Mouse (Mus musculus): ENCODE data around the gene Slc10a1. TPM values are rescaled to one million over a fixed set of nuclear protein-coding genes. Genes with fewer than 3 reads are reported as not detected.

Slc10a1 gene
- total and polyA plus RNA-seq, 3 experiments: 0.13 to 0.20 TPM; not detected in 1

DNA sequence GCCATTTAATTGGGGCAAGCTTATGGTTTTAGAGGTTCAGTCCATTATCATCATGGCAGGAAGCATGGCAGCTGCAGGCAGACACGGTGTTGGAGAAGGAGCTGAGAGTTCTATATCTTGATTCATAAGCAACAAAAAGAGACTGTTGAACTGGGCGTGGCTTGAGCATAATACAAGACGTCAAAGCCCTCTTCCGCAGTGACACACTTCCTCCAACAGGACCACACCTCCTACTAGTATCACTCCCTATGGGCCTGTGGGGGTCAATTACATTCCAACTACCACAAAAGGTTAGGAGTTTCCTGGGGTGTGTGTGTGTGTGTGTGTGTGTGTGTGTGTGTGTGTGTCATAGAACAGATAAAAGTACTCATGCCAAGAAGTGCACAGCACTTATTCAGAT, 32.4 kb upstream of the Slc10a1 start:
- Histone ChIP-seq H3K4me2 (ENCODE audit: insufficient read depth, low read depth, poor library complexity, severe bottlenecking) (no peak overlapping the region), H3K36me3 (replicated peaks in 1 of 2; ENCODE audit: control insufficient read depth in 1 of 2, insufficient read depth in 1 of 2, low read length in 1 of 2) (peaks cover 0 to 2% of the 10 kb centered on the region in 2 experiments), H3K4me3 (replicated peaks in 1 of 3; ENCODE audit: low read depth in 2 of 3, low read length in 2 of 3, poor library complexity in 1 of 3) (no peak overlapping the region), H3K9ac (ENCODE audit: insufficient read depth, low read depth) (no peak overlapping the region), H3K4me1 (ENCODE audit: control insufficient read depth in 1 of 2, insufficient read depth in 2 of 2) (peaks cover 8 to 20% of the 10 kb centered on the region in 2 experiments; a peak in 3 of 4 replicates), H3K79me2 (replicated peaks; ENCODE audit: control insufficient read depth, extremely low read depth, insufficient read depth, poor library complexity, severe bottlenecking) (no peaks in the 10 kb centered on the region), H3K27me3 (replicated peaks) (peaks cover 2% of the 10 kb centered on the region), H3K27ac (ENCODE audit: insufficient read depth, low read depth) (no peak overlapping the region), H3K9me3 (replicated peaks; ENCODE audit: low read length) (peaks cover 3% of the 10 kb centered on the region)
- in situ Hi-C loops (cut with MboI; ENCODE audit: low pct_ligation_motif_present, low pct_unique_long_range_greater_than_20kb, low sequenced_read_pairs): no loop called here
- dilution Hi-C loops (cut with MboI; ENCODE audit: extremely low pct_ligation_motif_present, extremely low pct_unique_long_range_greater_than_20kb, low sequenced_read_pairs): no loop called here
- DNase-seq (ENCODE audit: extremely low read depth): no peak
- no peak for TF ChIP-seq JUND (conservative IDR thresholded peaks at IDR 0.05; ENCODE audit: low read depth, low read length)
- TF ChIP-seq RAD21 (IDR thresholded peaks at IDR 0.05; ENCODE audit: low read depth, low read length): no peak
- no peak for TF ChIP-seq ZNF384 (IDR thresholded peaks at IDR 0.05; ENCODE audit: low read depth, low read length)
- TF ChIP-seq ZMIZ1 (IDR thresholded peaks at IDR 0.05; ENCODE audit: low read depth, low read length): no peak

DNA sequence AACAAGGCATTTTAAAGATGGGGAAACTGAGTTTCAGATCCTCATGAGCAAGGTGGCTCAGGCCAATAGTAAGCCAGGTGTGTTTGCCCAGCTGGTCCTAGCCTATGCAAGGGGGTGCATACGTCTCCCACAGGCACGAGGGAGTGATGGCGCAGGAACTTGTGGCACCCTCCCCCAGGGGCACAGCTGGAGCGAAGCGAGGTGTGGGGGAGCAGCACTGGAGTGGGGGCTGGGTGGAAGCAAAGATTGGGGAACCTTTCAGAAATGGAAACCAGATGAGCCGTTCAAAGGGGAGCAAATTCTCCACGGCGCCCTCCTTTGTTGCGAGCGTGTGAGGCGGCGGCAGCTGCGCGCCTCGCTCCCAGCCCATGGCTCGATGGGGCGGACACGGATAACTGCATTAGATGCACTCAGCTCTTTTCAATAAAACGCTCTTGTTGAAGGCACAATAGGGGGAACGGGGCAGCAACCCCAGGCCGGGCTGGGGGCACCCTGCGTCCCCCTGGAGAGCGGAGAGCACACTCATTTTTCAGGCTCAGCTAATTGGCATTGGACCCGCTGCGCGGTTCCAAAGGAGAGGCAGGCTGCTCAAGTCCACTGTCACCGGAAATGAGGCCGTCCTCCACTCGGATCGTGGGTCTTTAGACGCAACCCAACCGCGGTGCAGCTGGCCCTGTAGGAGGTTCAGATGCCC, 30.2 kb upstream of the Slc10a1 start:
- H3K9me3 ChIP-seq (replicated peaks; ENCODE audit: low read length): peaks cover 9% of the 10 kb centered on the region
- peaks cover 2% of the 10 kb centered on the region for H3K27me3 ChIP-seq (replicated peaks)
- no peak for DNase-seq (ENCODE audit: extremely low read depth)
- H3K4me2 ChIP-seq (ENCODE audit: insufficient read depth, low read depth, poor library complexity, severe bottlenecking): peak overlapping the region; percentile 12; the same call in 1 of the 2 replicates
- in situ Hi-C loops (cut with MboI; ENCODE audit: low pct_ligation_motif_present, low pct_unique_long_range_greater_than_20kb, low sequenced_read_pairs) (loop anchor here (25.0 kb wide), 1 partner anchor 414 kb away; the partner anchor contains the start of gene Adam4), dilution Hi-C loops (cut with MboI; ENCODE audit: extremely low pct_ligation_motif_present, extremely low pct_unique_long_range_greater_than_20kb, low sequenced_read_pairs) (no loop called here)
- no peak overlapping the region for H3K27ac ChIP-seq (ENCODE audit: insufficient read depth, low read depth)
- H3K9ac ChIP-seq (ENCODE audit: insufficient read depth, low read depth): no peak overlapping the region
- no peak overlapping the region for H3K4me3 ChIP-seq (replicated peaks in 1 of 3; ENCODE audit: low read depth in 2 of 3, low read length in 2 of 3, poor library complexity in 1 of 3)
- no peaks in the 10 kb centered on the region for H3K79me2 ChIP-seq (replicated peaks; ENCODE audit: control insufficient read depth, extremely low read depth, insufficient read depth, poor library complexity, severe bottlenecking)
- H3K36me3 ChIP-seq (replicated peaks in 1 of 2; ENCODE audit: control insufficient read depth in 1 of 2, insufficient read depth in 1 of 2, low read length in 1 of 2): no peaks in the 10 kb centered on the region
- H3K4me1 ChIP-seq (ENCODE audit: control insufficient read depth in 1 of 2, insufficient read depth in 2 of 2): peaks cover 8 to 37% of the 10 kb centered on the region in 2 experiments; a peak in 3 of 4 replicates
- no peak for TF ChIP-seq SMC3 (IDR thresholded peaks at IDR 0.05; ENCODE audit: low read depth, low read length)
- TF ChIP-seq POLR2AphosphoS2 (IDR thresholded peaks at IDR 0.05; ENCODE audit: low read depth, low read length): no peak
- TF ChIP-seq RAD21 (IDR thresholded peaks at IDR 0.05; ENCODE audit: low read depth, low read length): no peak
- peak; percentile 47 for TF ChIP-seq ETS1 (conservative IDR thresholded peaks at IDR 0.05; ENCODE audit: low read depth, low read length)
- no peak for TF ChIP-seq CTCF (conservative IDR thresholded peaks at IDR 0.05 in 1 of 2, IDR thresholded peaks at IDR 0.05 in 1 of 2; ENCODE audit: low read depth in 2 of 2, low read length in 2 of 2)
- peak; percentile 64 for TF ChIP-seq BHLHE40 (IDR thresholded peaks at IDR 0.05; ENCODE audit: low read depth, low read length)
- no peak for TF ChIP-seq KAT2A (IDR thresholded peaks at IDR 0.05; ENCODE audit: insufficient replicate concordance, low read length)
- TF ChIP-seq TCF12 (IDR thresholded peaks at IDR 0.05; ENCODE audit: low read depth, low read length): peak; percentile 57; the same call in 1 of the 2 replicates
- TF ChIP-seq TBP (conservative IDR thresholded peaks at IDR 0.05; ENCODE audit: low read depth, low read length): no peak; the same call in 1 of the 2 replicates
- no peak for TF ChIP-seq HCFC1 (IDR thresholded peaks at IDR 0.05; ENCODE audit: low read depth, low read length)
- 0 out of 2 replicates have a peak, but pooled peaks have one; percentile 50 for TF ChIP-seq IRF4 (IDR thresholded peaks at IDR 0.05; ENCODE audit: low read depth, low read length)
- TF ChIP-seq POLR2A (IDR thresholded peaks at IDR 0.05; ENCODE audit: low read depth, low read length): peak; percentile 59
- no peak for TF ChIP-seq USF2 (conservative IDR thresholded peaks at IDR 0.05; ENCODE audit: low read depth, low read length)
- TF ChIP-seq JUN (IDR thresholded peaks at IDR 0.05; ENCODE audit: insufficient read depth, low read depth, low read length): no peak
- TF ChIP-seq GABPA (IDR thresholded peaks at IDR 0.05; ENCODE audit: insufficient replicate concordance, low read depth, low read length): no peak
- no peak for TF ChIP-seq JUND (conservative IDR thresholded peaks at IDR 0.05; ENCODE audit: low read depth, low read length)
- no peak for TF ChIP-seq MEF2A (IDR thresholded peaks at IDR 0.05; ENCODE audit: borderline replicate concordance, low read depth, low read length)
- TF ChIP-seq MAX (IDR thresholded peaks at IDR 0.05; ENCODE audit: low read length): no peak
- peak; percentile 64; the same call in 1 of the 2 replicates for TF ChIP-seq ZMIZ1 (IDR thresholded peaks at IDR 0.05; ENCODE audit: low read depth, low read length)
- TF ChIP-seq EP300 (IDR thresholded peaks at IDR 0.05; ENCODE audit: low read length): peak; percentile 48; the same call in 1 of the 2 replicates
- TF ChIP-seq NRF1 (IDR thresholded peaks at IDR 0.05; ENCODE audit: low read depth, low read length): no peak
- no peak for TF ChIP-seq USF1 (IDR thresholded peaks at IDR 0.05; ENCODE audit: low read depth, low read length)
- no peak for TF ChIP-seq UBTF (IDR thresholded peaks at IDR 0.05; ENCODE audit: low read depth, low read length)
- no peak for TF ChIP-seq SIN3A (IDR thresholded peaks at IDR 0.05; ENCODE audit: low read length)
- TF ChIP-seq RCOR1 (conservative IDR thresholded peaks at IDR 0.05; ENCODE audit: low read depth, low read length): no peak
- no peak for TF ChIP-seq ELF1 (IDR thresholded peaks at IDR 0.05; ENCODE audit: low read depth, low read length)
- 0 out of 2 replicates have a peak, but pooled peaks have one; percentile 21 for TF ChIP-seq MAZ (IDR thresholded peaks at IDR 0.05; ENCODE audit: low read depth, low read length)
- TF ChIP-seq CHD1 (IDR thresholded peaks at IDR 0.05; ENCODE audit: low read depth, low read length): no peak
- no peak for TF ChIP-seq ZC3H11A (IDR thresholded peaks at IDR 0.05; ENCODE audit: low read depth, low read length)
- no peak for TF ChIP-seq NELFE (IDR thresholded peaks at IDR 0.05; ENCODE audit: low read depth, low read length)
